Mouse (Mus musculus) kidney, embryonic 16.5 days (tissue): ENCODE measurements around the gene Atp4b. TPM values are rescaled to one million over a fixed set of nuclear protein-coding genes. Genes with fewer than 3 reads are reported as not detected.

ENCODE experiments used
- ATAC-seq: fragments of 200-750 bp; cut with Nextera tagmentation; 2 replicates; pipeline ENCODE4 v1.8.0; 2017; ENCODE audit warnings: moderate TSS enrichment; ENCODE audit not compliant: low FRiP score, low TSS enrichment
- H3K27ac ChIP-seq: fragments of 300-500 bp; sonication (generic); 2 replicates; pipeline ENCODE4 v1.5.1; 2014; ENCODE audit warnings: low read length
- H3K27me3 ChIP-seq: fragments of 300-500 bp; sonication (generic); 2 replicates; pipeline ENCODE4 v1.6.1; 2014; ENCODE audit warnings: low read length, control low read depth, mixed read lengths; ENCODE audit not compliant: insufficient read depth
- H3K36me3 ChIP-seq: fragments of 300-500 bp; sonication (generic); 2 replicates; pipeline ENCODE4 v1.6.1; 2014; ENCODE audit warnings: low read length, control low read depth, mixed read lengths; ENCODE audit not compliant: insufficient read depth
- H3K4me1 ChIP-seq: fragments of 300-500 bp; sonication (generic); 2 replicates; pipeline ENCODE4 v1.6.1; 2014; ENCODE audit warnings: low read length, control low read depth, mixed read lengths; ENCODE audit not compliant: insufficient read depth
- H3K4me2 ChIP-seq: fragments of 300-500 bp; sonication (generic); replicated peaks from 2 replicates; pipeline ENCODE4 v1.6.1; 2014; ENCODE audit warnings: low read depth, low read length
- H3K4me3 ChIP-seq: fragments of 300-500 bp; sonication (generic); 2 replicates; pipeline ENCODE4 v1.5.1; 2014; ENCODE audit warnings: mild to moderate bottlenecking, low read length
- H3K9ac ChIP-seq: fragments of 300-500 bp; sonication (generic); replicated peaks from 2 replicates; pipeline ENCODE4 v1.6.1; 2014; ENCODE audit warnings: low read length
- H3K9me3 ChIP-seq: fragments of 300-500 bp; sonication (generic); 2 replicates; pipeline ENCODE4 v1.6.1; 2016; ENCODE audit warnings: low read length, control low read depth
- WGBS: fragments of 180-500 bp; shearing (Covaris S2); extraction: QIAGEN DNeasy Blood & Tissue Kit; methylation state at CpG from one replicate; pipeline ENCODE4 v1.1.7; 2014; 5-methylcytosine and 5-hydroxymethylcytosine counted together
- polyA plus RNA-seq: library from polyadenylated mRNA; unstranded; fragments of >200 nt; fragmentation: Nextera tagmentation; extraction: Ambion mirVana; gene quantifications from 2 replicates; pipeline ENCODE4 v1.2.1, GENCODE M21; 2015

Gene Atp4b
- polyA plus RNA-seq, 1 experiment from 2014 or later = not detected

GRCm38 (mm10) chr8:13420970-13421369 lies 24.3 kb upstream of the Atp4b start:
- Histone ChIP-seq H3K9ac (no peak overlapping the region), H3K27ac (no peak overlapping the region), H3K27me3 (no peaks in the 10 kb centered on the region), H3K4me3 (no peak overlapping the region), H3K36me3 (no peaks in the 10 kb centered on the region), H3K9me3 (no peaks in the 10 kb centered on the region), H3K4me1 (no peaks in the 10 kb centered on the region), H3K4me2 (no peak overlapping the region)
- 97% methylated on average over 6 of the region's 6 CpGs for WGBS
- ATAC-seq = no peak

- Histone ChIP-seq H3K4me2 (no peak overlapping the region), H3K9ac (no peak overlapping the region), H3K4me3 (no peak overlapping the region), H3K36me3 (no peaks in the 10 kb centered on the region), H3K9me3 (no peaks in the 10 kb centered on the region), H3K4me1 (no peaks in the 10 kb centered on the region), H3K27ac (no peak overlapping the region), H3K27me3 (no peaks in the 10 kb centered on the region)
- WGBS = 82% methylated on average over 2 of the region's 2 CpGs
- no peak for ATAC-seq
Observed at GRCm38 (mm10) chr8:13419111-13419639, 22.6 kb upstream of the Atp4b start.

- H3K27ac ChIP-seq = no peak overlapping the region
Observed at GRCm38 (mm10) chr8:13415879-13416278, 19.3 kb upstream of the Atp4b start.

GRCm38 (mm10) chr8:13413823-13414390 lies 17.3 kb upstream of the Atp4b start:
- no peaks in the 10 kb centered on the region for H3K9me3 ChIP-seq
- H3K27me3 ChIP-seq = no peaks in the 10 kb centered on the region
- H3K36me3 ChIP-seq = no peaks in the 10 kb centered on the region
- H3K27ac ChIP-seq = no peak overlapping the region
- no peaks in the 10 kb centered on the region for H3K4me1 ChIP-seq
- no peak overlapping the region for H3K4me3 ChIP-seq
- H3K4me2 ChIP-seq = no peak overlapping the region
- ATAC-seq = 0 out of 2 replicates have a peak, but pooled peaks have one; percentile 28
- WGBS = 38% methylated on average over 12 of the region's 12 CpGs
- no peak overlapping the region for H3K9ac ChIP-seq

More at GRCm38 (mm10) chr8:13415879-13416278, 19.3 kb upstream of the Atp4b start:
- no peak for ATAC-seq
- Histone ChIP-seq H3K4me2 (no peak overlapping the region), H3K9ac (no peak overlapping the region), H3K4me3 (no peak overlapping the region), H3K4me1 (no peaks in the 10 kb centered on the region), H3K36me3 (no peaks in the 10 kb centered on the region), H3K9me3 (no peaks in the 10 kb centered on the region), H3K27me3 (no peaks in the 10 kb centered on the region)
- WGBS = 73% methylated on average over 10 of the region's 10 CpGs

- ATAC-seq = 0 out of 2 replicates have a peak, but pooled peaks have one; percentile 14
- Histone ChIP-seq H3K9me3 (no peaks in the 10 kb centered on the region), H3K9ac (no peak overlapping the region), H3K27me3 (no peaks in the 10 kb centered on the region), H3K36me3 (no peaks in the 10 kb centered on the region), H3K4me2 (no peak overlapping the region), H3K4me3 (no peak overlapping the region), H3K4me1 (no peaks in the 10 kb centered on the region), H3K27ac (no peak overlapping the region)
- WGBS = 62% methylated on average over 13 of the region's 13 CpGs
Observed at GRCm38 (mm10) chr8:13412891-13413558, 16.4 kb upstream of the Atp4b start.

GRCm38 (mm10) chr8:13411597-13411996 lies 15.0 kb upstream of the Atp4b start:
- no peak overlapping the region for H3K27ac ChIP-seq
- no peak overlapping the region for H3K9ac ChIP-seq
- no peaks in the 10 kb centered on the region for H3K36me3 ChIP-seq
- H3K4me3 ChIP-seq = no peak overlapping the region
- 22% methylated on average over 6 of the region's 6 CpGs for WGBS
- H3K27me3 ChIP-seq = no peaks in the 10 kb centered on the region
- no peaks in the 10 kb centered on the region for H3K4me1 ChIP-seq
- no peak for ATAC-seq
- H3K4me2 ChIP-seq = no peak overlapping the region
- no peaks in the 10 kb centered on the region for H3K9me3 ChIP-seq

GRCm38 (mm10) chr8:13406011-13406410 lies 9.4 kb upstream of the Atp4b start:
- Histone ChIP-seq H3K36me3 (no peaks in the 10 kb centered on the region), H3K27me3 (no peaks in the 10 kb centered on the region), H3K27ac (no peak overlapping the region), H3K4me3 (no peak overlapping the region), H3K9me3 (no peaks in the 10 kb centered on the region), H3K4me1 (no peaks in the 10 kb centered on the region), H3K4me2 (no peak overlapping the region), H3K9ac (no peak overlapping the region)
- WGBS = 85% methylated on average over 5 of the region's 5 CpGs
- no peak for ATAC-seq

GRCm38 (mm10) chr8:13404666-13405131 lies 8.1 kb upstream of the Atp4b start, which contains the start of gene Grk1:
Gene Grk1, plus strand, starts transcription at chr8:13405081.
- Histone ChIP-seq H3K27ac (no peak within 1 kb of the TSS), H3K4me2 (no peak within 1 kb of the TSS), H3K4me1 (no peaks in the 10 kb centered on the region), H3K36me3 (no peaks in the 10 kb centered on the region), H3K4me3 (no peak within 1 kb of the TSS), H3K9me3 (no peaks in the 10 kb centered on the region), H3K27me3 (no peaks in the 10 kb centered on the region), H3K9ac (no peak within 1 kb of the TSS)
- WGBS = 86% methylated on average over 5 of the region's 5 CpGs
- ATAC-seq = no peak

- H3K4me3 ChIP-seq = no peak overlapping the region
- H3K27me3 ChIP-seq = no peaks in the 10 kb centered on the region
- no peaks in the 10 kb centered on the region for H3K4me1 ChIP-seq
- WGBS = 60% methylated on average over 6 of the region's 6 CpGs
- H3K9ac ChIP-seq = no peak overlapping the region
- ATAC-seq = no peak
- no peak overlapping the region for H3K4me2 ChIP-seq
- H3K36me3 ChIP-seq = no peaks in the 10 kb centered on the region
- H3K27ac ChIP-seq = no peak overlapping the region
- H3K9me3 ChIP-seq = no peaks in the 10 kb centered on the region
Observed at GRCm38 (mm10) chr8:13403517-13403916, 6.9 kb upstream of the Atp4b start.

- Histone ChIP-seq H3K4me3 (no peak overlapping the region), H3K4me2 (no peak overlapping the region), H3K36me3 (no peaks in the 10 kb centered on the region), H3K4me1 (no peaks in the 10 kb centered on the region), H3K9me3 (no peaks in the 10 kb centered on the region), H3K27ac (no peak overlapping the region), H3K9ac (no peak overlapping the region), H3K27me3 (no peaks in the 10 kb centered on the region)
- 87% methylated on average over 7 of the region's 7 CpGs for WGBS
- ATAC-seq = no peak
Observed at GRCm38 (mm10) chr8:13393869-13394268, 2.8 kb downstream of the Atp4b start.
